Mouse (Mus musculus) limb, embryonic 12.5 days (tissue): Measurements from ENCODE around the gene Krtap19-3. TPM values are rescaled to one million over a fixed set of nuclear protein-coding genes. Genes with fewer than 3 reads are reported as not detected.

Source experiments
- ATAC-seq: fragments of 200-750 bp; cut with Nextera tagmentation; 2 replicates; pipeline ENCODE4 v1.8.0; 2017; ENCODE audit warnings: low read depth, moderate TSS enrichment; ENCODE audit not compliant: insufficient number of reproducible peaks, insufficient read depth, low FRiP score, low TSS enrichment
- H3K27ac ChIP-seq: fragments of 300-500 bp; sonication (generic); 2 replicates; pipeline ENCODE4 v1.5.1; 2016; ENCODE audit warnings: mild to moderate bottlenecking, moderate library complexity
- H3K27me3 ChIP-seq: fragments of 300-500 bp; sonication (generic); 2 replicates; pipeline ENCODE4 v1.6.1; 2016; ENCODE audit warnings: mild to moderate bottlenecking, moderate library complexity
- H3K36me3 ChIP-seq: fragments of 300-500 bp; sonication (generic); 2 replicates; pipeline ENCODE4 v1.6.1; 2016; ENCODE audit warnings: mild to moderate bottlenecking, moderate library complexity
- H3K4me1 ChIP-seq: fragments of 300-500 bp; sonication (generic); replicated peaks from 2 replicates; pipeline ENCODE4 v1.6.1; 2016
- H3K4me2 ChIP-seq: fragments of 300-500 bp; sonication (generic); 2 replicates; pipeline ENCODE4 v1.6.1; 2016; ENCODE audit warnings: mild to moderate bottlenecking, moderate library complexity
- H3K4me3 ChIP-seq: fragments of 300-500 bp; sonication (generic); replicated peaks from 2 replicates; pipeline ENCODE4 v1.5.1; 2016; ENCODE audit warnings: mild to moderate bottlenecking
- H3K9ac ChIP-seq: fragments of 300-500 bp; sonication (generic); replicated peaks from 2 replicates; pipeline ENCODE4 v1.6.1; 2016; ENCODE audit warnings: mild to moderate bottlenecking, moderate library complexity
- H3K9me3 ChIP-seq: fragments of 300-500 bp; sonication (generic); 2 replicates; pipeline ENCODE4 v1.6.1; 2016; ENCODE audit warnings: mild to moderate bottlenecking, moderate library complexity
- WGBS: fragments of 180-500 bp; shearing (Covaris S2); methylation state at CpG from one replicate; pipeline ENCODE4 v1.1.7; 2016; 5-methylcytosine and 5-hydroxymethylcytosine counted together
- polyA plus RNA-seq: library from polyadenylated mRNA; unstranded; fragments of >200 nt; fragmentation: Nextera tagmentation; extraction: Ambion mirVana; gene quantifications from 2 replicates; pipeline ENCODE4 v1.2.1, GENCODE M21; 2016

Krtap19-3 gene
- not detected in 2 replicates for polyA plus RNA-seq

GRCm38 (mm10) chr16:88877938-88878337 is at the start of gene Krtap19-3:
TSS of gene Krtap19-3 (minus strand) at chr16:88878038.
- Histone ChIP-seq H3K36me3 (no peaks in the 10 kb centered on the region), H3K27me3 (no peaks in the 10 kb centered on the region), H3K4me2 (no peak within 1 kb of the TSS), H3K4me3 (no peak within 1 kb of the TSS), H3K4me1 (no peaks in the 10 kb centered on the region), H3K27ac (no peak within 1 kb of the TSS), H3K9ac (no peak within 1 kb of the TSS), H3K9me3 (no peaks in the 10 kb centered on the region)
- no peak for ATAC-seq
- 95% methylated on average over 2 of the region's 2 CpGs for WGBS

GRCm38 (mm10) chr16:88896357-88896756 is 18.5 kb upstream of the Krtap19-3 start, which contains the start of gene Krtap19-5:
TSS of gene Krtap19-5 (minus strand) at chr16:88896457.
- no peak within 1 kb of the TSS for H3K4me3 ChIP-seq
- WGBS: 92% methylated on average over 6 of the region's 6 CpGs
- no peak within 1 kb of the TSS for H3K27ac ChIP-seq
- no peak within 1 kb of the TSS for H3K4me2 ChIP-seq
- H3K4me1 ChIP-seq: no peaks in the 10 kb centered on the region
- no peaks in the 10 kb centered on the region for H3K27me3 ChIP-seq
- ATAC-seq: no peak
- H3K9ac ChIP-seq: no peak within 1 kb of the TSS
- no peaks in the 10 kb centered on the region for H3K9me3 ChIP-seq
- H3K36me3 ChIP-seq: no peaks in the 10 kb centered on the region

- H3K9ac ChIP-seq: no peak overlapping the region
- no peak for ATAC-seq
- no peak overlapping the region for H3K4me2 ChIP-seq
- H3K36me3 ChIP-seq: no peaks in the 10 kb centered on the region
- H3K4me3 ChIP-seq: no peak overlapping the region
- no peaks in the 10 kb centered on the region for H3K27me3 ChIP-seq
- 82% methylated on average over 6 of the region's 6 CpGs for WGBS
- H3K9me3 ChIP-seq: no peaks in the 10 kb centered on the region
- H3K4me1 ChIP-seq: no peaks in the 10 kb centered on the region
- H3K27ac ChIP-seq: no peak overlapping the region
Observed at GRCm38 (mm10) chr16:88886870-88887269, 9.0 kb upstream of the Krtap19-3 start.

GRCm38 (mm10) chr16:88884989-88885388 is 7.2 kb upstream of the Krtap19-3 start, which contains the start of gene Krtap19-4:
TSS of gene Krtap19-4 (minus strand) at chr16:88885089.
- WGBS: 88% methylated on average over 5 of the region's 5 CpGs
- ATAC-seq: no peak
- Histone ChIP-seq H3K36me3 (no peaks in the 10 kb centered on the region), H3K4me1 (no peaks in the 10 kb centered on the region), H3K27ac (no peak within 1 kb of the TSS), H3K9me3 (no peaks in the 10 kb centered on the region), H3K4me3 (no peak within 1 kb of the TSS), H3K9ac (no peak within 1 kb of the TSS), H3K4me2 (no peak within 1 kb of the TSS), H3K27me3 (no peaks in the 10 kb centered on the region)

- Histone ChIP-seq H3K27me3 (no peaks in the 10 kb centered on the region), H3K9me3 (no peaks in the 10 kb centered on the region), H3K36me3 (no peaks in the 10 kb centered on the region), H3K4me2 (no peak within 1 kb of the TSS), H3K4me3 (no peak within 1 kb of the TSS), H3K9ac (no peak within 1 kb of the TSS), H3K27ac (no peak within 1 kb of the TSS), H3K4me1 (no peaks in the 10 kb centered on the region)
- ATAC-seq: no peak
- WGBS: 90% methylated on average over 3 of the region's 3 CpGs
Observed at GRCm38 (mm10) chr16:88874169-88874568, 3.7 kb downstream of the Krtap19-3 start, which contains the start of gene Krtap19-2. TSS of gene Krtap19-2 (minus strand) at chr16:88874269.

- Histone ChIP-seq H3K4me1 (no peaks in the 10 kb centered on the region), H3K9ac (no peak within 1 kb of the TSS), H3K27ac (no peak within 1 kb of the TSS), H3K4me3 (no peak within 1 kb of the TSS), H3K9me3 (no peaks in the 10 kb centered on the region), H3K36me3 (no peaks in the 10 kb centered on the region), H3K4me2 (no peak within 1 kb of the TSS), H3K27me3 (no peaks in the 10 kb centered on the region)
- 84% methylated on average over 6 of the region's 6 CpGs for WGBS
- no peak for ATAC-seq
Observed at GRCm38 (mm10) chr16:88869311-88869710, 8.5 kb downstream of the Krtap19-3 start, which contains the start of gene Krtap19-1. TSS of gene Krtap19-1 (minus strand) at chr16:88869411.

GRCm38 (mm10) chr16:88864887-88865407 is 12.9 kb downstream of the Krtap19-3 start:
- H3K36me3 ChIP-seq: no peaks in the 10 kb centered on the region
- no peak overlapping the region for H3K4me3 ChIP-seq
- H3K27me3 ChIP-seq: no peaks in the 10 kb centered on the region; the same call in 1 of the 2 replicates
- no peaks in the 10 kb centered on the region for H3K4me1 ChIP-seq
- no peak overlapping the region for H3K27ac ChIP-seq
- ATAC-seq: no peak
- H3K9ac ChIP-seq: no peak overlapping the region
- no peak overlapping the region for H3K4me2 ChIP-seq
- no peaks in the 10 kb centered on the region for H3K9me3 ChIP-seq
- WGBS: 66% methylated on average over 4 of the region's 4 CpGs

- 9% methylated on average over 5 of the region's 5 CpGs for WGBS
Observed at GRCm38 (mm10) chr16:88851450-88851849, 26.4 kb downstream of the Krtap19-3 start.

GRCm38 (mm10) chr16:88848558-88848957 is 29.3 kb downstream of the Krtap19-3 start:
- no peak overlapping the region for H3K4me2 ChIP-seq
- no peak overlapping the region for H3K4me3 ChIP-seq
- H3K27ac ChIP-seq: no peak overlapping the region
- H3K36me3 ChIP-seq: no peaks in the 10 kb centered on the region
- no peaks in the 10 kb centered on the region for H3K27me3 ChIP-seq
- no peaks in the 10 kb centered on the region for H3K4me1 ChIP-seq
- ATAC-seq: no peak
- no peaks in the 10 kb centered on the region for H3K9me3 ChIP-seq
- H3K9ac ChIP-seq: no peak overlapping the region
- WGBS: 90% methylated on average over 4 of the region's 4 CpGs

More at GRCm38 (mm10) chr16:88851450-88851849, 26.4 kb downstream of the Krtap19-3 start:
- no peak overlapping the region for H3K4me3 ChIP-seq
- no peaks in the 10 kb centered on the region for H3K9me3 ChIP-seq
- H3K27me3 ChIP-seq: no peaks in the 10 kb centered on the region
- no peaks in the 10 kb centered on the region for H3K36me3 ChIP-seq
- no peak overlapping the region for H3K9ac ChIP-seq
- ATAC-seq: no peak
- H3K27ac ChIP-seq: no peak overlapping the region
- no peaks in the 10 kb centered on the region for H3K4me1 ChIP-seq
- no peak overlapping the region for H3K4me2 ChIP-seq

GRCm38 (mm10) chr16:88847363-88847762 is 30.5 kb downstream of the Krtap19-3 start:
- ATAC-seq: no peak
- no peak overlapping the region for H3K9ac ChIP-seq
- no peak overlapping the region for H3K4me2 ChIP-seq
- H3K27me3 ChIP-seq: no peaks in the 10 kb centered on the region
- H3K9me3 ChIP-seq: no peaks in the 10 kb centered on the region
- H3K36me3 ChIP-seq: no peaks in the 10 kb centered on the region
- WGBS: 97% methylated on average over 1 of the region's 1 CpGs
- H3K4me3 ChIP-seq: no peak overlapping the region
- H3K4me1 ChIP-seq: no peaks in the 10 kb centered on the region
- no peak overlapping the region for H3K27ac ChIP-seq
